Mouse (Mus musculus): ENCODE results near the gene Tdrd9.
"Not testable (repeated sequence)": the region's sequence is repeated elsewhere in the genome, so short reads cannot be mapped to it uniquely, and the experiment has no call there.

GRCm38 (mm10) chr12:111945765-111946655 is 25.3 kb upstream of the Tdrd9 start:
- TF ChIP-seq POLR2A, CTCF (IDR thresholded peaks at IDR 0.05; ENCODE audit: extremely low read depth, insufficient read depth, low read length): not testable (repeated sequence)

Measured in cortical plate, adult 2 months (tissue).